Mouse (Mus musculus) liver, postnatal 0 days (tissue): Measurements from ENCODE around the gene Sp1. TPM values are rescaled to one million over a fixed set of nuclear protein-coding genes. Genes with fewer than 3 reads are reported as not detected.

Experiments
- ATAC-seq: fragments of 200-750 bp; cut with Nextera tagmentation; 2 replicates; pipeline ENCODE4 v1.8.0; 2017; ENCODE audit warnings: mild to moderate bottlenecking, moderate library complexity
- DNase-seq: peaks from one replicate; pipeline ENCODE4 v3.0.0-alpha.2; 2016
- H3K27ac ChIP-seq: fragments of 300-500 bp; sonication (generic); 2 replicates; pipeline ENCODE4 v1.5.1; 2014; ENCODE audit warnings: antibody characterized with exemption, moderate library complexity, mild to moderate bottlenecking, low read depth
- H3K27me3 ChIP-seq: fragments of 300-500 bp; sonication (generic); 2 replicates; pipeline ENCODE4 v1.6.1; 2014; ENCODE audit warnings: low read length, control low read depth, mixed read lengths; ENCODE audit not compliant: insufficient read depth
- H3K36me3 ChIP-seq: fragments of 300-500 bp; sonication (generic); replicated peaks from 2 replicates; pipeline ENCODE4 v1.6.1; 2014; ENCODE audit warnings: mild to moderate bottlenecking, control low read depth, low read length, moderate library complexity, mixed read lengths; ENCODE audit not compliant: insufficient read depth
- H3K4me1 ChIP-seq: fragments of 300-500 bp; sonication (generic); 2 replicates; pipeline ENCODE4 v1.6.1; 2014; ENCODE audit warnings: antibody characterized with exemption, mild to moderate bottlenecking, control low read depth; ENCODE audit not compliant: insufficient read depth
- H3K4me2 ChIP-seq: fragments of 300-500 bp; sonication (generic); 2 replicates; pipeline ENCODE4 v1.6.1; 2014; ENCODE audit warnings: low read depth, mild to moderate bottlenecking, low read length, moderate library complexity, mixed read lengths
- H3K4me3 ChIP-seq: fragments of 300-500 bp; sonication (generic); 2 replicates; pipeline ENCODE4 v1.5.1; 2014; ENCODE audit warnings: low read depth, low read length
- H3K9ac ChIP-seq: fragments of 300-500 bp; sonication (generic); replicated peaks from 2 replicates; pipeline ENCODE4 v1.6.1; 2014; ENCODE audit warnings: mild to moderate bottlenecking, moderate library complexity
- H3K9me3 ChIP-seq: fragments of 300-500 bp; sonication (generic); 2 replicates; pipeline ENCODE4 v1.6.1; 2016; ENCODE audit warnings: mild to moderate bottlenecking, control low read depth, low read length, mixed read lengths
- CTCF ChIP-seq: sonication (generic); IDR thresholded peaks from 2 replicates; pipeline ENCODE4 v1.5.1; 2016; ENCODE audit warnings: antibody characterized with exemption, low read depth
- EP300 ChIP-seq: IDR thresholded peaks from 2 replicates; pipeline ENCODE4 v1.6.1; 2016; ENCODE audit warnings: antibody characterized with exemption, low read depth, mild to moderate bottlenecking
- WGBS: fragments of 180-500 bp; shearing (Covaris S2); extraction: QIAGEN DNeasy Blood & Tissue Kit; methylation state at CpG from one replicate; pipeline ENCODE4 v1.1.7; 2014; ENCODE audit not compliant: insufficient replicate concordance; 5-methylcytosine and 5-hydroxymethylcytosine counted together
- polyA plus RNA-seq: library from polyadenylated mRNA; unstranded; fragments of >200 nt; fragmentation: Nextera tagmentation; extraction: Ambion mirVana; gene quantifications from 2 replicates; pipeline ENCODE4 v1.2.1, GENCODE M21; 2015

Sp1 gene
- polyA plus RNA-seq, 1 experiment from 2014 or later = 2.9 TPM

DNA sequence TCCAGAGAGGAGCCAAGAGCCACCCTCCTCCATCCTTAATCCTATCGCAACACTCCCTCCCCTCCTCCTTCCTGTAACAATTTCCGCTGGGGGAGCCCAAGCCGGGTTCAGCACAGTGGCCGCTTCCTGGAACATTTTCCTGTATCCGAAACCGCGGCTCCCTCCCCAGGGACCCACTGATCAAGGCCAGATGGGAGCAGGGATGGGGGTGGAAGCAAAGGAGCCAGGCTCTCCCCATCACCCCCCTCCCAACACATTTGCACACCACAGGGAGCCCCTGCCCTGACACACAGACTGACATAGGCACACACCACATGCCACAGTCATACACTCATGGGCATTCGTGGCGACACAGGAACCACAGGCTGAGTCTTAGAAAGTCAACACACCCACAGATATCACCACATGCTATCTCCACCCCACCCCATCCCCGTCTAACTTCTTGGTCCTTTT is 28.1 kb upstream of the Sp1 start:
- Histone ChIP-seq H3K9ac (0 out of 2 replicates have a peak overlapping the region, but pooled peaks have one; percentile 9), H3K27me3 (no peaks in the 10 kb centered on the region), H3K27ac (peak overlapping the region; percentile 29; the same call in 1 of the 2 replicates), H3K4me1 (peaks cover 13% of the 10 kb centered on the region), H3K36me3 (no peaks in the 10 kb centered on the region), H3K9me3 (no peaks in the 10 kb centered on the region), H3K4me3 (peak overlapping the region; percentile 65; the same call in 1 of the 2 replicates), H3K4me2 (peak overlapping the region; percentile 98)
- no peak for TF ChIP-seq CTCF
- TF ChIP-seq EP300 = 0 out of 2 replicates have a peak, but pooled peaks have one; percentile 26
- 8% methylated on average over 10 of the region's 10 CpGs for WGBS
- ATAC-seq = 0 out of 2 replicates have a peak, but pooled peaks have one; percentile 21
- no peak for DNase-seq

DNA sequence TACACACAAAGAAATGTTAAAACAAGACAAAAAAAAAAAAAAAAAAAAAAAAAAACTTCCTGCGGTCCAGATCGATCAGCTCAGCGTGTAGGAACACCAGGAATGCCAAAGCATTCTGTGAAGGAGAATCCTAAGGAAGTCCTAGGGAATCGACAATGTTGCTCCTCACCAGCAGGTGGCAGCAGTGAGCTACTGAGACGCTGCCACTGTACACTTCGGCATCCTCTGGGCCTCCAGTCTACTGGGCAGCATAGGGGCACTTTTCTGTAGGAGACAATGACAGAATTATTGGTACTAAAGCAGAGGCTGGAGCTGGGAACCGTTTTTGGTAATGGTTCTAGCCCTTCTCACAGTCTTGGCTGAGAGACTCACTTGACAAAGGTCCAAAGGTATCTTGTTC is 24.4 kb upstream of the Sp1 start:
- H3K4me2 ChIP-seq = no peak overlapping the region
- no peak overlapping the region for H3K4me3 ChIP-seq
- H3K27me3 ChIP-seq = no peaks in the 10 kb centered on the region
- peaks cover 9% of the 10 kb centered on the region for H3K4me1 ChIP-seq
- no peaks in the 10 kb centered on the region for H3K9me3 ChIP-seq
- DNase-seq = peak; percentile 87
- H3K36me3 ChIP-seq = no peaks in the 10 kb centered on the region
- no peak overlapping the region for H3K27ac ChIP-seq
- under 1% methylated on average over 7 of the region's 7 CpGs for WGBS
- no peak for TF ChIP-seq EP300
- TF ChIP-seq CTCF = peak; percentile 99
- no peak overlapping the region for H3K9ac ChIP-seq
- ATAC-seq = peak; percentile 30; the same call in 1 of the 2 replicates

DNA sequence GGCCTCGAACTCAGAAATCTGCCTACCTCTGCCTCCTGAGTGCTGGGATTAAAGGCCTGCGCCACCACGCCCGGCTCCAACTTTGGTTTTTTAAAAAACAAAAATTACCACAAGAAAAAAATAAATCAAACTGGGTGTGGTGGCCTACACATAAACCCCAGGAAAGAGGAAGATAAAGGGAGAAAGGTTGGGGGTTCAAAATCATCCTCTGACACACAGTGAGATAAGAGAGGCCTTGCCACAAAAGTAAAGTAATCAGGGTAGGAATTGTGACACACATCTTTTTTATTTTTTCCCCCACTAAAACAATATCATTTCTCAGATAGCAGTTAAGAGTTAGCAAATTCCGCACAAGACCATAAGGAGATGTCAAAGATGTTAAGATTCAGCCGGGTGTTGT is 22.3 kb upstream of the Sp1 start:
- Histone ChIP-seq H3K27ac (no peak overlapping the region), H3K9me3 (no peaks in the 10 kb centered on the region), H3K4me3 (no peak overlapping the region), H3K9ac (no peak overlapping the region), H3K36me3 (no peaks in the 10 kb centered on the region), H3K4me1 (peaks cover 3% of the 10 kb centered on the region; the same call in 1 of the 2 replicates), H3K4me2 (no peak overlapping the region), H3K27me3 (no peaks in the 10 kb centered on the region)
- ATAC-seq (no peak), DNase-seq (no peak)
- 64% methylated on average over 6 of the region's 6 CpGs for WGBS
- TF ChIP-seq EP300 = no peak
- no peak for TF ChIP-seq CTCF

DNA sequence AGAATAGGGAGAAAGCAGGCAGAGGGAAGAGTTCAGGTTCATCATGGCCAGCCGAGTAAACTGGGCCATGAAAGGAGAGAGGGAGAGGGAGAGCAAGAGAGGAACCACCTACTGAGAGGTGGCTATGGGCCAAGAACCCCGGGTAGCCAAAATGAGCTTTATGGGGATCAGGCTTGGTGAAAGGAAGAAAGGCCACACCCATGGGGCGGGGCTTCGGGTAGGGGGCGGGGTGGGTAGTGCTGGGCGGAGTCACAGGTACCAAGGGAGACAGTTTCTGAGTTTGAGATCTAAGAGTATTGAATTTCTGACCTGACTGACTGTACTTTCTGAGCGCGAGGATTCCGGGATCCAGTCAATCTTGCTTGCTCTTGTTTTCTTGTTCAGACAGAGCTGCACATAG is 19.3 kb upstream of the Sp1 start:
- no peaks in the 10 kb centered on the region for H3K36me3 ChIP-seq
- no peak overlapping the region for H3K9ac ChIP-seq
- ATAC-seq (peak; percentile 35; the same call in 1 of the 2 replicates), DNase-seq (peak; percentile 77)
- 45% methylated on average over 9 of the region's 9 CpGs for WGBS
- H3K27me3 ChIP-seq = no peaks in the 10 kb centered on the region
- TF ChIP-seq CTCF = no peak
- no peak for TF ChIP-seq EP300
- no peak overlapping the region for H3K27ac ChIP-seq
- H3K9me3 ChIP-seq = no peaks in the 10 kb centered on the region
- H3K4me1 ChIP-seq = peaks cover 3% of the 10 kb centered on the region; the same call in 1 of the 2 replicates
- no peak overlapping the region for H3K4me2 ChIP-seq
- no peak overlapping the region for H3K4me3 ChIP-seq

DNA sequence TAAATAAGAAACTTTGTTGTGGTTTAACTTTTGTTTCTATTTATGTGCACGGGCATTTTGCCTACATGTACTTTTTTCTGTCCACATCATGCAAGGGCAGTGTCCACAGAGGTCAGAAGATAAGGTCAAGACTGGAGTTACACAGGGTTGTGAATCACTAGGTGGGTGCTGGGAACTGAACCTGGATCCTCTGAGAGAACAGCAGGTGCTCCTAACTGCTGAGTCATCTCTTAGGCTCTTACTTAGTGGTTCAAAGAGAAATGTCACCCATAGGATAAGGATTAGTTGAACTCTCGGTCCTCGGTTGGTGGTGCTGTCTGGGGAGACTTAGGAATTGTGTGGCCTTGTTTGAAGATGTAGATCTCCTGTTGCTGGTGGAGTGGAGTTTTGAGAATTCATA is 17.0 kb upstream of the Sp1 start:
- Histone ChIP-seq H3K27ac (no peak overlapping the region), H3K4me3 (no peak overlapping the region), H3K4me1 (peaks cover 17% of the 10 kb centered on the region), H3K27me3 (no peaks in the 10 kb centered on the region), H3K9ac (no peak overlapping the region), H3K9me3 (no peaks in the 10 kb centered on the region), H3K36me3 (no peaks in the 10 kb centered on the region), H3K4me2 (no peak overlapping the region)
- no peak for DNase-seq
- ATAC-seq = no peak
- no peak for TF ChIP-seq EP300
- TF ChIP-seq CTCF = no peak
- 66% methylated on average over 3 of the region's 3 CpGs for WGBS

DNA sequence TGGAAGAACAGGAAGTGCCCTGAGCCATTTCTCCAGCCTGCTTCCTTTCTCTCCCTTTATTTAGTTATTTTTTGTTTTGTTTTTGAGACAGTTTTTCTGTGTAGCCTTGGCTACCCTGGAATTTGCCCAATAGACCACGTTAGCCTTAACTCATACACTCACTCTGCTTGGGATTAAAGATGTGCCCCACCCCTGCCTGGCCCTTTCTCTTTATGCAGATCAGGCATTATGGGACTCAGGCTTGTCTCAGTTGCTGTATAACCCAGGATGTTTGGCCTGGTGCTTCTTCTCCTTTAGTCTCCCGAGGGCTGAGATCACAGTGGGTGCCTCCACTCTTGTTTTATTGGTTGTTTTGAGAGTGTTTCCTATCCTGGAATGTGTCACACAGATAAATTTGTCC is 13.4 kb upstream of the Sp1 start:
- H3K4me1 ChIP-seq = peaks cover 35% of the 10 kb centered on the region
- H3K27me3 ChIP-seq = no peaks in the 10 kb centered on the region
- ATAC-seq = no peak
- no peak overlapping the region for H3K9ac ChIP-seq
- H3K4me3 ChIP-seq = no peak overlapping the region
- peak overlapping the region; percentile 64 for H3K27ac ChIP-seq
- H3K4me2 ChIP-seq = no peak overlapping the region
- WGBS = 49% methylated on average over 2 of the region's 2 CpGs
- DNase-seq = no peak
- H3K36me3 ChIP-seq = no peaks in the 10 kb centered on the region
- TF ChIP-seq CTCF (no peak), EP300 (no peak)
- no peaks in the 10 kb centered on the region for H3K9me3 ChIP-seq
